Mouse (Mus musculus): ENCODE results near the gene Klf12.

GRCm38 (mm10) chr14:100126126-100126525 is 158.4 kb downstream of the Klf12 start:
- TF ChIP-seq POLR2A (IDR thresholded peaks at IDR 0.05; ENCODE audit: borderline replicate concordance, insufficient read depth, low read length) (no peak), CTCF (IDR thresholded peaks at IDR 0.05; ENCODE audit: borderline replicate concordance, insufficient read depth, low read depth, low read length) (no peak)
